Comparison of ENCODE assay signal across 12 mouse cellular contexts in the genomic region with DNA sequence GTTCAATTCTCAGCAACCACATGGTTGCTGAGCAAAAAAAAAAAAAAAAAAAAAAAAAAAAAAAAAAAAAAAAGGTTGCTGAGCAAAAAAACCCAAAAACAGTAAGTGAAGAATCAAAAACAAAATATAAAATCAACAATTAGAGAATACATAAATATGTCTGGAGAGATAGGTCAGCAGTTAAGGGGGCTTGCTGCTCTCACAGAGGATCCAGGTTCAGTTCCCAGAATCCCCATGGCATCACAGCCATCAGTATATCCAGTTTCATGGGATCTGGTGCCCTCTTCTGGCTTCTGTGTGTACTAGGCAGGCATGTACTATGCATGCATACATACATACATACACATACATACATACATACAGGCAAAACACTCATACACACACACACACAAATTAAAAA. TPM values are rescaled to one million over a fixed set of nuclear protein-coding genes. Genes with fewer than 3 reads are reported as not detected.
DNase-seq lines count a peak whose midpoint lies in the region; ATAC-seq and TF ChIP-seq lines count a peak whose summit lies in the region.
"Had no signal": no experiment of that assay in that cellular context is flagged by ENCODE, and none has a peak within 500 bp of the region (broad histone marks: within the 10 kb centered on the region; RNA-seq: fewer than 3 reads in every experiment).

No protein-coding gene starts in this region.

- H3K4me1 ChIP-seq in MEL (ENCODE audit: control insufficient read depth in 1 of 2, insufficient read depth in 2 of 2, low read length in 2 of 2), result peaks cover 0 to 15% of the 10 kb centered on the region in 2 experiments; a peak in 2 of 4 replicates
- peaks cover 37% of the 10 kb centered on the region for H3K4me1 ChIP-seq in liver, embryonic 13.5 days (replicated peaks)
- H3K4me1 ChIP-seq: embryonic facial prominence, embryonic 12.5 days; midbrain, embryonic 13.5 days had no signal

- DNase-seq in left cerebral cortex, adult 2 months (ENCODE audit: extremely low spot score in 1 of 2, low spot score in 2 of 2), result no peak
- no peak for DNase-seq in left cerebral cortex, postnatal 4 days
- DNase-seq in MEL (ENCODE audit: low read depth, low spot score), result peak; percentile 66
- DNase-seq in liver, embryonic 13.5 days, result peak; percentile 19
- DNase-seq in thymus, postnatal 10 days (ENCODE audit: low spot score in 2 of 2), result peak; percentile 16 to 41
- DNase-seq in adrenal gland, adult 2 months, result no peak
- no peak for DNase-seq in ovary, adult 18-20 months (ENCODE audit: low spot score)
- DNase-seq: gastrocnemius, postnatal 36 days had no signal

- H3K79me2 ChIP-seq in MEL (ENCODE audit: control insufficient read depth, insufficient read depth, low read length, poor library complexity), result no peaks in the 10 kb centered on the region

- H3K4me2 ChIP-seq in liver, embryonic 13.5 days, result no peak overlapping the region
- H3K4me2 ChIP-seq: embryonic facial prominence, embryonic 12.5 days; midbrain, embryonic 13.5 days had no signal

- intact Hi-C loops in left cerebral cortex, adult 2 months (cut with DNase I), result loop anchor here (5.0 kb wide), 1 partner anchor 34 kb away; no protein-coding TSS in a partner anchor
- intact Hi-C loops in left cerebral cortex, postnatal 4 days (cut with DNase I), result no loop called here

- H3K9me3 ChIP-seq in MEL (replicated peaks; ENCODE audit: insufficient read depth, low read length), result no peaks in the 10 kb centered on the region
- no peaks in the 10 kb centered on the region for H3K9me3 ChIP-seq in liver, embryonic 13.5 days (replicated peaks)

- TF ChIP-seq RAD21 in MEL (IDR thresholded peaks at IDR 0.05; ENCODE audit: low read depth, low read length), result peak; percentile 83

- no peak overlapping the region for H3K4me3 ChIP-seq in left cerebral cortex, adult 2 months
- H3K4me3 ChIP-seq in MEL (ENCODE audit: control insufficient read depth in 1 of 2, insufficient read depth in 1 of 2, low read depth in 2 of 2, low read length in 2 of 2), result no peak overlapping the region
- H3K4me3 ChIP-seq in liver, embryonic 13.5 days (replicated peaks), result no peak overlapping the region
- H3K4me3 ChIP-seq: embryonic facial prominence, embryonic 12.5 days; limb, embryonic 10.5 days; midbrain, embryonic 13.5 days had no signal

- no peak for ATAC-seq in liver, embryonic 13.5 days (ENCODE audit: low read depth)
- ATAC-seq in frontal cortex, adult (ENCODE audit: low TSS enrichment), result no peak
- ATAC-seq: midbrain, embryonic 13.5 days had no signal

- peak; percentile 33 for TF ChIP-seq CTCF in left cerebral cortex, adult 2 months (IDR thresholded peaks at IDR 0.05)
- peak; percentile 61 to 81 (median 68) for TF ChIP-seq CTCF in MEL (IDR thresholded peaks at IDR 0.05 in 2 of 3, conservative IDR thresholded peaks at IDR 0.05 in 1 of 3; ENCODE audit: control insufficient read depth in 1 of 3, insufficient read depth in 1 of 3, low read depth in 2 of 3, low read length in 3 of 3, poor library complexity in 1 of 3, severe bottlenecking in 1 of 3)

- TF ChIP-seq POLR2A in MEL (IDR thresholded peaks at IDR 0.05; ENCODE audit: control insufficient read depth in 1 of 2, insufficient read depth in 1 of 2, low read depth in 1 of 2, low read length in 2 of 2, poor library complexity in 1 of 2), result no peak

- H3K36me3 ChIP-seq in MEL (ENCODE audit: control insufficient read depth in 1 of 2, insufficient read depth in 2 of 2, low read length in 2 of 2), result peaks cover 0 to 9% of the 10 kb centered on the region in 2 experiments; a peak in 2 of 4 replicates
- no peaks in the 10 kb centered on the region for H3K36me3 ChIP-seq in liver, embryonic 13.5 days
- H3K36me3 ChIP-seq: embryonic facial prominence, embryonic 12.5 days; limb, embryonic 10.5 days; midbrain, embryonic 13.5 days had no signal

- TF ChIP-seq EP300 in MEL (IDR thresholded peaks at IDR 0.05; ENCODE audit: low read depth in 1 of 2, low read length in 2 of 2), result no peak

- H3K9ac ChIP-seq in MEL (ENCODE audit: control insufficient read depth, low read depth, low read length, poor library complexity, severe bottlenecking), result no peak overlapping the region
- no peak overlapping the region for H3K9ac ChIP-seq in liver, embryonic 13.5 days
- H3K9ac ChIP-seq: embryonic facial prominence, embryonic 12.5 days; midbrain, embryonic 13.5 days had no signal

- no peaks in the 10 kb centered on the region; a peak in 1 of 4 replicates for H3K27me3 ChIP-seq in MEL (ENCODE audit: control insufficient read depth in 1 of 2, insufficient read depth in 2 of 2, low read length in 2 of 2)
- H3K27me3 ChIP-seq in liver, embryonic 13.5 days, result no peaks in the 10 kb centered on the region
- H3K27me3 ChIP-seq: embryonic facial prominence, embryonic 12.5 days; midbrain, embryonic 13.5 days had no signal

- no peak overlapping the region for H3K27ac ChIP-seq in left cerebral cortex, adult 2 months
- H3K27ac ChIP-seq in MEL (ENCODE audit: control insufficient read depth, low read depth, low read length), result no peak overlapping the region
- H3K27ac ChIP-seq in liver, embryonic 13.5 days, result no peak overlapping the region
- H3K27ac ChIP-seq: embryonic facial prominence, embryonic 12.5 days; midbrain, embryonic 13.5 days had no signal

TF ChIP-seq in MEL, 35 proteins besides CTCF, POLR2A, EP300 and RAD21:
- TF ChIP-seq SMC3 (IDR thresholded peaks at IDR 0.05; ENCODE audit: low read depth, low read length), result peak; percentile 83
- peak; percentile 91 for TF ChIP-seq ZNF384 (IDR thresholded peaks at IDR 0.05; ENCODE audit: low read depth, low read length)
- TF ChIP-seq MXI1 (IDR thresholded peaks at IDR 0.05; ENCODE audit: low read depth, low read length), result no peak
- TF ChIP-seq MYC (IDR thresholded peaks at IDR 0.05; ENCODE audit: low read depth, low read length), result 0 out of 2 replicates have a peak, but pooled peaks have one; percentile 14
- peak; percentile 85 for TF ChIP-seq ZC3H11A (IDR thresholded peaks at IDR 0.05; ENCODE audit: low read depth, low read length)

RNA-seq across cellular contexts. Expression of a gene that starts 46.9 kb away (rescaled TPM):
- total RNA-seq in left cerebral cortex, adult 2 months (2021), result 10 to 100 TPM; 67.8 to 74.2 TPM
- total RNA-seq in left cerebral cortex, postnatal 4 days (2021), result 10 to 100 TPM; 45.9 to 52.1 TPM
- 60.5 and 62.5 TPM in 2 replicates for total RNA-seq in MEL (2012; rRNA removed)
- 10 to 100 TPM in 1 of 2 experiments, not detected in 1; 79.3 TPM for polyA plus RNA-seq in MEL (2012; ENCODE audit: insufficient read depth in 1 of 2, insufficient read length in 2 of 2, low read depth in 1 of 2, low replicate concordance in 2 of 2, missing spikeins in 1 of 2)
- 30.6 and 36.0 TPM in 2 replicates for polyA plus RNA-seq in liver, embryonic 13.5 days (2015; fragmentation: Nextera tagmentation; extraction: Ambion mirVana)
- total RNA-seq in adrenal gland, adult 2 months (2021), result 100 to 1,000 TPM in 1 of 2 experiments, 10 to 100 TPM in 1; 94.2 to 129 TPM
- 23.8 and 34.2 TPM in 2 replicates for polyA plus RNA-seq in adrenal gland, adult 2 months (2012; rRNA removed)

Comparison
In these comparisons a context has a peak if more than half of its experiments do, and no peak if none do; other contexts are left out.
1. DNase-seq: peak in MEL (single experiment), liver, embryonic 13.5 days (single experiment) and thymus, postnatal 10 days (2 of 2); none in left cerebral cortex, adult 2 months (0 of 2), left cerebral cortex, postnatal 4 days (single experiment), adrenal gland, adult 2 months (single experiment) and ovary, adult 18-20 months (single experiment).